In the genomic region with DNA sequence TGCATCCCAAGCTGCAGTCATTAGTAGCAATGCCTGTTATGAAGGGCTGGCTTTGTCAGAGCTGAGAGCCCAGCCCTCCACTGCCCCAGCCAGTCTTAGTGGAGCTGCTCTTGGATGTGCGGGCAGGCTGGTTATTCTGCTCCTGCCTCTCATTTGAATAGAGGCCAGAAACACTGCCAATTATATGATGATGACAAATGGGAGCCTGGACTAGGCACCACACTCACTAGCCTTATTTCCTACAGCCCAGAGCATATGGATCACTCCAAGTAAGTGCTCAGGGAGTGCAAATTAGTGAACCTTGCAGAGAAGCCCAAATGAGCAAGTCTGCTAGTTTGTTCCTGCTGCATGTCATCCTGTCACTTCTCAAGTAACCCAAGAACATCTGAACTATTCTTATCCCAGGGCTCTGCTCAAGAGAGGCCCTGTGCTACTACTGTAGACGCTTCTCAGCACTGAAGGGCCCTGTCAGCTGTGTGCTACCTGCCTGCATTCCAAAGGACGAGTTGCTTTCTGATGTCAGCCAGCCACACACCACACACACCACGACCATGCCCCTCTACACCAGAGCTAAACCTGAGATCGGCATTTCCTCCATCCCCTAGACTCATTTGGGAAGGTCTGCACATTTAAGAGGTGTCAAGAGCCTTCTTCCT, we compare ENCODE assay signal across 10 mouse cellular contexts.
DNase-seq lines count a peak whose midpoint lies in the region; ATAC-seq and TF ChIP-seq lines count a peak whose summit lies in the region.
"Had no signal": no experiment of that assay in that cellular context is flagged by ENCODE, and none has a peak within 500 bp of the region (broad histone marks: within the 10 kb centered on the region; RNA-seq: fewer than 3 reads in every experiment).

No protein-coding gene starts in this region.

- H3K27ac ChIP-seq in lung, embryonic 14.5 days (ENCODE audit: low read depth) = no peak overlapping the region
- peak overlapping the region; percentile 69 for H3K27ac ChIP-seq in hindbrain, embryonic 13.5 days
- peak overlapping the region; percentile 67 for H3K27ac ChIP-seq in olfactory bulb, adult 2 months (ENCODE audit: insufficient read depth, low read depth, low read length)
- no peak overlapping the region for H3K27ac ChIP-seq in liver, embryonic 11.5 days (ENCODE audit: low read depth, low read length)
- H3K27ac ChIP-seq: limb, embryonic 13.5 days had no signal

- no peak for TF ChIP-seq POLR2A in olfactory bulb, adult 2 months (IDR thresholded peaks at IDR 0.05; ENCODE audit: insufficient read depth, low read depth, low read length)

- no peaks in the 10 kb centered on the region for H3K9me3 ChIP-seq in lung, embryonic 14.5 days (ENCODE audit: low read depth, low read length)
- no peaks in the 10 kb centered on the region for H3K9me3 ChIP-seq in hindbrain, embryonic 13.5 days
- no peaks in the 10 kb centered on the region for H3K9me3 ChIP-seq in liver, embryonic 11.5 days (ENCODE audit: control insufficient read depth, low read length)
- H3K9me3 ChIP-seq: limb, embryonic 13.5 days had no signal

- H3K4me2 ChIP-seq in lung, embryonic 14.5 days = no peak overlapping the region
- no peak overlapping the region for H3K4me2 ChIP-seq in hindbrain, embryonic 13.5 days
- H3K4me2 ChIP-seq in liver, embryonic 11.5 days = no peak overlapping the region
- H3K4me2 ChIP-seq: limb, embryonic 13.5 days had no signal

- no peaks in the 10 kb centered on the region for H3K27me3 ChIP-seq in lung, embryonic 14.5 days (ENCODE audit: insufficient read depth, low read length)
- no peaks in the 10 kb centered on the region for H3K27me3 ChIP-seq in hindbrain, embryonic 13.5 days
- no peaks in the 10 kb centered on the region for H3K27me3 ChIP-seq in liver, embryonic 11.5 days (replicated peaks; ENCODE audit: control insufficient read depth, insufficient read depth, low read length)
- H3K27me3 ChIP-seq: limb, embryonic 13.5 days; Patski had no signal

- H3K4me1 ChIP-seq in lung, embryonic 14.5 days (ENCODE audit: insufficient read depth) = 0 out of 2 replicates have a peak, but pooled peaks cover 2% of the 10 kb centered on the region
- H3K4me1 ChIP-seq in hindbrain, embryonic 13.5 days (replicated peaks) = 0 out of 2 replicates have a peak, but pooled peaks cover 13% of the 10 kb centered on the region
- peaks cover 8% of the 10 kb centered on the region for H3K4me1 ChIP-seq in olfactory bulb, adult 2 months (ENCODE audit: control insufficient read depth, insufficient read depth, low read length)
- no peaks in the 10 kb centered on the region for H3K4me1 ChIP-seq in liver, embryonic 11.5 days (replicated peaks; ENCODE audit: control insufficient read depth, insufficient read depth, low read length)
- H3K4me1 ChIP-seq: limb, embryonic 13.5 days had no signal

- H3K4me3 ChIP-seq in lung, embryonic 14.5 days (ENCODE audit: low read depth, low read length) = no peak overlapping the region
- no peak overlapping the region for H3K4me3 ChIP-seq in hindbrain, embryonic 13.5 days
- H3K4me3 ChIP-seq in olfactory bulb, adult 2 months (ENCODE audit: insufficient read depth, low read depth, low read length) = no peak overlapping the region
- H3K4me3 ChIP-seq in liver, embryonic 11.5 days (ENCODE audit: low read depth, low read length) = no peak overlapping the region
- H3K4me3 ChIP-seq: limb, embryonic 13.5 days had no signal

- no peak for TF ChIP-seq CTCF in lung, embryonic 14.5 days (IDR thresholded peaks at IDR 0.05; ENCODE audit: low read depth)
- no peak for TF ChIP-seq CTCF in olfactory bulb, adult 2 months (IDR thresholded peaks at IDR 0.05; ENCODE audit: insufficient read depth, low read depth, low read length)

- WGBS in lung, embryonic 14.5 days = 40% methylated on average over 5 of the region's 5 CpGs
- 55% methylated on average over 5 of the region's 5 CpGs for WGBS in hindbrain, embryonic 13.5 days
- WGBS in olfactory bulb, adult 2 months = 49% methylated on average over 5 of the region's 5 CpGs
- WGBS in liver, embryonic 11.5 days = 47% methylated on average over 5 of the region's 5 CpGs

- H3K9ac ChIP-seq in lung, embryonic 14.5 days = no peak overlapping the region
- H3K9ac ChIP-seq in hindbrain, embryonic 13.5 days = peak overlapping the region; percentile 24; the same call in 1 of the 2 replicates
- no peak overlapping the region for H3K9ac ChIP-seq in liver, embryonic 11.5 days (ENCODE audit: low read depth, low read length)
- H3K9ac ChIP-seq: limb, embryonic 13.5 days had no signal

- no peak for DNase-seq in lung, embryonic 14.5 days
- no peak for DNase-seq in lung, postnatal 36 days
- DNase-seq in cerebellum, postnatal 25 days = peak; percentile 72 to 74
- no peak for DNase-seq in urinary bladder, postnatal 4 days (ENCODE audit: low spot score in 2 of 2)
- no peak for DNase-seq in liver, embryonic 11.5 days (ENCODE audit: low spot score)
- DNase-seq: heart, adult 11 months had no signal

- H3K36me3 ChIP-seq in lung, embryonic 14.5 days (ENCODE audit: insufficient read depth) = no peaks in the 10 kb centered on the region
- H3K36me3 ChIP-seq in hindbrain, embryonic 13.5 days = no peaks in the 10 kb centered on the region
- no peaks in the 10 kb centered on the region for H3K36me3 ChIP-seq in liver, embryonic 11.5 days (ENCODE audit: control insufficient read depth, insufficient read depth, low read length)
- H3K36me3 ChIP-seq: limb, embryonic 13.5 days had no signal

- ATAC-seq in lung, embryonic 14.5 days (ENCODE audit: insufficient read depth) = peak; percentile 58; the same call in 1 of the 2 replicates
- ATAC-seq in hindbrain, embryonic 13.5 days (ENCODE audit: low FRiP score) = peak; percentile 74; the same call in 1 of the 2 replicates
- no peak for ATAC-seq in liver, embryonic 11.5 days (replicated peaks; ENCODE audit: low FRiP score)
- ATAC-seq: Patski had no signal

Comparison
In these comparisons a context has a peak if more than half of its experiments do, and no peak if none do; other contexts are left out.
1. DNase-seq: peak in cerebellum, postnatal 25 days (2 of 2); none in lung, embryonic 14.5 days (single experiment), lung, postnatal 36 days (single experiment), urinary bladder, postnatal 4 days (0 of 2) and liver, embryonic 11.5 days (single experiment).
2. H3K27ac ChIP-seq: peak in hindbrain, embryonic 13.5 days (single experiment) and olfactory bulb, adult 2 months (single experiment); none in lung, embryonic 14.5 days (single experiment) and liver, embryonic 11.5 days (single experiment).